Mouse (Mus musculus): ENCODE results near the gene Gm11562.
"Not testable (repeated sequence)": the region's sequence is repeated elsewhere in the genome, so short reads cannot be mapped to it uniquely, and the experiment has no call there.

Gm11562 gene

GRCm38 (mm10) chr11:99620335-99620734 is at the start of gene Gm11562:
Gene Gm11562, minus strand, starts transcription at chr11:99620435.
- DNase-seq (ENCODE audit: low read depth), result no peak

- DNase-seq (ENCODE audit: low read depth), result no peak
Observed at GRCm38 (mm10) chr11:99665860-99666259, 45.6 kb upstream of the Gm11562 start, which contains the start of gene Krtap4-6. Gene Krtap4-6, minus strand, starts transcription at chr11:99665960.

- DNase-seq (ENCODE audit: low read depth), result no peak
Observed at GRCm38 (mm10) chr11:99662802-99663201, 42.6 kb upstream of the Gm11562 start.

GRCm38 (mm10) chr11:99659256-99659655 is 39.0 kb upstream of the Gm11562 start:
- DNase-seq (ENCODE audit: low read depth), result peak; percentile 72

- not testable (repeated sequence) for DNase-seq (ENCODE audit: low read depth)
Observed at GRCm38 (mm10) chr11:99658467-99659010, 38.3 kb upstream of the Gm11562 start, which contains the start of gene Gm11563. Gene Gm11563, minus strand, starts transcription at chr11:99658960.

- no peak for DNase-seq (ENCODE audit: low read depth)
Observed at GRCm38 (mm10) chr11:99657051-99657450, 36.8 kb upstream of the Gm11562 start.

GRCm38 (mm10) chr11:99650136-99650535 is 29.9 kb upstream of the Gm11562 start, which contains the start of gene Gm11555:
Gene Gm11555, minus strand, starts transcription at chr11:99650236.
- DNase-seq (ENCODE audit: low read depth), result no peak

GRCm38 (mm10) chr11:99646444-99646843 is 26.2 kb upstream of the Gm11562 start:
- DNase-seq (ENCODE audit: low read depth), result no peak

GRCm38 (mm10) chr11:99644351-99644750 is 24.1 kb upstream of the Gm11562 start:
- DNase-seq (ENCODE audit: low read depth), result peak; percentile 40

- not testable (repeated sequence) for DNase-seq (ENCODE audit: low read depth)
Observed at GRCm38 (mm10) chr11:99643635-99644139, 23.5 kb upstream of the Gm11562 start, which contains the start of gene Krtap4-7. Gene Krtap4-7, minus strand, starts transcription at chr11:99644089.

GRCm38 (mm10) chr11:99640926-99641325 is 20.7 kb upstream of the Gm11562 start:
- DNase-seq (ENCODE audit: low read depth), result peak; percentile 75

- peak; percentile 15 for DNase-seq (ENCODE audit: low read depth)
Observed at GRCm38 (mm10) chr11:99637086-99637485, 16.9 kb upstream of the Gm11562 start.

- DNase-seq (ENCODE audit: low read depth), result no peak
Observed at GRCm38 (mm10) chr11:99634653-99635134, 14.5 kb upstream of the Gm11562 start, which contains the start of gene Krtap4-2. Gene Krtap4-2, minus strand, starts transcription at chr11:99635084.

GRCm38 (mm10) chr11:99633293-99633692 is 13.1 kb upstream of the Gm11562 start:
- no peak for DNase-seq (ENCODE audit: low read depth)

GRCm38 (mm10) chr11:99630890-99631289 is 10.7 kb upstream of the Gm11562 start:
- no peak for DNase-seq (ENCODE audit: low read depth)

GRCm38 (mm10) chr11:99628138-99628537 is 7.9 kb upstream of the Gm11562 start, which contains the start of gene Krtap4-1:
Gene Krtap4-1, minus strand, starts transcription at chr11:99628238.
- DNase-seq (ENCODE audit: low read depth), result no peak

GRCm38 (mm10) chr11:99614796-99615363 is 5.4 kb downstream of the Gm11562 start, which contains the start of gene Krtap2-4:
Gene Krtap2-4, minus strand, starts transcription at chr11:99614846.
- no peak for DNase-seq (ENCODE audit: low read depth)

- not testable (repeated sequence) for DNase-seq (ENCODE audit: low read depth)
Observed at GRCm38 (mm10) chr11:99610089-99610488, 10.1 kb downstream of the Gm11562 start, which contains the start of gene Gm11937. Gene Gm11937, minus strand, starts transcription at chr11:99610189.

- DNase-seq (ENCODE audit: low read depth), result no peak
Observed at GRCm38 (mm10) chr11:99609126-99609525, 11.1 kb downstream of the Gm11562 start.

GRCm38 (mm10) chr11:99603208-99603607 is 17.0 kb downstream of the Gm11562 start, which contains the start of gene Gm11938:
Gene Gm11938, minus strand, starts transcription at chr11:99603308.
- not testable (repeated sequence) for DNase-seq (ENCODE audit: low read depth)

- not testable (repeated sequence) for DNase-seq (ENCODE audit: low read depth)
Observed at GRCm38 (mm10) chr11:99597742-99598141, 22.5 kb downstream of the Gm11562 start, which contains the start of gene Krtap9-3. Gene Krtap9-3, minus strand, starts transcription at chr11:99598105.

GRCm38 (mm10) chr11:99590981-99591380 is 29.3 kb downstream of the Gm11562 start, which contains the start of gene Krtap1-3:
Gene Krtap1-3, minus strand, starts transcription at chr11:99591339.
- no peak for DNase-seq (ENCODE audit: low read depth)

All from NIH3T3 (cell line).